Mouse (Mus musculus): ENCODE measurements around the gene Hist1h2ag.

DNA sequence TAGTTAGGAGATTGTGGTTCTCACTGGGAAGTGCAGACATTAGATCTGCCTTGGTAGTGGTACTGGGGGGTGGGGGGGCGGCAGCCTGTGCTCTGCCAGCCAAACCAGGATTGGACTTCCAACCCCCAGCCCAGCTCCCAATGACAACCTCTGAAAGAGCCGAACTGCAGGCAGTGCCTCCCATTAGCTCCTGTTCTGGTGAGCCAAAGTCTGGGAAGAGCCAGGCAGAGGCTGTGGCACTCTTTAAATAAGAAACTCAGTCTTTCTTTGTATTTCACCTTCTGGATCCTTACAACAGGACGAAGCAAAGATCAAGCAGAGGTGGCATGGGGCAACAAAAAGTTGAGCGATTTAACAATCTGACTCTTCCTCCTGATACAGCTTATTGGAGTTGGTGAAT, 43.6 kb downstream of the Hist1h2ag start:
- no peak for TF ChIP-seq TAL1 (IDR thresholded peaks at IDR 0.05; ENCODE audit: low read length)
- TF ChIP-seq GATA1 (IDR thresholded peaks at IDR 0.05; ENCODE audit: low read length) = no peak
